Mouse (Mus musculus): ENCODE measurements at regions not wholly inside any gene's neighbourhood (a gene's known extent, or its start where the extent isn't known, plus 50 kb on each side); places are given as distances from the start of the nearest gene placed in this dataset.

GRCm38 (mm10) chr13:10741391-10741790 is 380.7 kb upstream of the Chrm3 start:
- no peak for DNase-seq

GRCm38 (mm10) chr13:10725745-10726171 is 365.1 kb upstream of the Chrm3 start:
- no peak for DNase-seq

- no peak for DNase-seq
Measured at GRCm38 (mm10) chr13:10725335-10725734, 364.7 kb upstream of the Chrm3 start.

GRCm38 (mm10) chr13:10720639-10721038 is 360.0 kb upstream of the Chrm3 start:
- no peak for DNase-seq

GRCm38 (mm10) chr13:10711451-10711850 is 350.8 kb upstream of the Chrm3 start:
- no peak for DNase-seq

- DNase-seq: no peak
Measured at GRCm38 (mm10) chr13:10710909-10711308, 350.3 kb upstream of the Chrm3 start.

- no peak for DNase-seq
Measured at GRCm38 (mm10) chr13:10697146-10697545, 336.5 kb upstream of the Chrm3 start.

- peak; percentile 69 for DNase-seq
Measured at GRCm38 (mm10) chr13:10696181-10696977, 335.7 kb upstream of the Chrm3 start.

GRCm38 (mm10) chr13:10691307-10691706 is 330.7 kb upstream of the Chrm3 start:
- DNase-seq: no peak

GRCm38 (mm10) chr13:10687379-10687778 is 326.7 kb upstream of the Chrm3 start:
- DNase-seq: no peak

- DNase-seq: no peak
Measured at GRCm38 (mm10) chr13:10654086-10654422, 293.4 kb upstream of the Chrm3 start.

GRCm38 (mm10) chr13:10653376-10654085 is 292.9 kb upstream of the Chrm3 start:
- no peak for DNase-seq

- peak; percentile 11 for DNase-seq
Measured at GRCm38 (mm10) chr13:10636859-10637258, 276.2 kb upstream of the Chrm3 start.

GRCm38 (mm10) chr13:10630467-10630866 is 269.8 kb upstream of the Chrm3 start:
- DNase-seq: no peak

- DNase-seq: no peak
Measured at GRCm38 (mm10) chr13:10619661-10620060, 259.0 kb upstream of the Chrm3 start.

- DNase-seq: no peak
Measured at GRCm38 (mm10) chr13:10618421-10618954, 257.8 kb upstream of the Chrm3 start.

- DNase-seq: no peak
Measured at GRCm38 (mm10) chr13:10574951-10575350, 214.3 kb upstream of the Chrm3 start.

GRCm38 (mm10) chr13:10566825-10567224 is 206.2 kb upstream of the Chrm3 start:
- no peak for DNase-seq

GRCm38 (mm10) chr13:10557559-10557958 is 196.9 kb upstream of the Chrm3 start:
- no peak for DNase-seq

- DNase-seq: no peak
Measured at GRCm38 (mm10) chr13:10554595-10554994, 193.9 kb upstream of the Chrm3 start.

- no peak for DNase-seq
Measured at GRCm38 (mm10) chr13:10542723-10543122, 182.1 kb upstream of the Chrm3 start.

- no peak for DNase-seq
Measured at GRCm38 (mm10) chr13:10540197-10540940, 179.7 kb upstream of the Chrm3 start.

GRCm38 (mm10) chr13:10538927-10539326 is 178.3 kb upstream of the Chrm3 start:
- DNase-seq: peak; percentile 40

All from adrenal gland, postnatal 14 days (tissue).